Mouse (Mus musculus) heart, postnatal 10 days (tissue): ENCODE measurements around the gene Fam228a. TPM values are rescaled to one million over a fixed set of nuclear protein-coding genes. Genes with fewer than 3 reads are reported as not detected.
"Not testable (repeated sequence)": the region's sequence is repeated elsewhere in the genome, so short reads cannot be mapped to it uniquely, and the experiment has no call there.

Experiments used
- DNase-seq, 2 experiments: peaks; one replicate each; pipeline ENCODE4 v3.0.0; 2021
- intact Hi-C: fragments of 180-260 bp; cut with DNase I; formaldehyde crosslinking; loops from one replicate; pipeline ENCODE4 v1.15.1; 2025
- total RNA-seq, 2 experiments: library from RNA; stranded (reverse); gene quantifications; 2 replicates each; pipeline ENCODE4 v1.2.3; 2021

The Fam228a gene
- total RNA-seq, result under 1 TPM in 1 of 2 experiments, not detected in 1; 0.22 TPM

- intact Hi-C loops, result no loop called here
- DNase-seq, result no peak
Measured at GRCm38 (mm10) chr12:4738031-4738576, at the start of gene Fam228a. Fam228a (minus strand) TSS chr12:4738430.

DNA sequence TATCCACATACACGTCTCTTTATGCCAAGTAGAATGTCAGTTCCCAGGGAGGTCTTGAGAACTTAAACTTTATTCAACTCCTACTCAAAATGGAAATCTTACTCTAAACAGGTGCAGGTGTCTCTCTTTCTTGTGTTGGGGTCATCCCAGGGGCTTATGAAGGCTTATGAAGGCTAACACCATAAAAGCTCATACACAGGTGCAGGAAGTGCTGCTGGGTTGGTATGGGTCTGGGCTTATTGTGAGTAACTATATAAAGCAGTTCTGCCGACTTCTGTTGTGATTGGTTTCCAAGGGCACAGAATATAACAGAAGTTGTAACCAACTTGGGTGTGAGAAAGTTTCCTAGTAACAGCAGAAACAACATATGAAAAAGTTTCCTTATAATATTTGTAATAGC is 46.2 kb upstream of the Fam228a start:
- intact Hi-C loops, result no loop called here
- no peak for DNase-seq

DNA sequence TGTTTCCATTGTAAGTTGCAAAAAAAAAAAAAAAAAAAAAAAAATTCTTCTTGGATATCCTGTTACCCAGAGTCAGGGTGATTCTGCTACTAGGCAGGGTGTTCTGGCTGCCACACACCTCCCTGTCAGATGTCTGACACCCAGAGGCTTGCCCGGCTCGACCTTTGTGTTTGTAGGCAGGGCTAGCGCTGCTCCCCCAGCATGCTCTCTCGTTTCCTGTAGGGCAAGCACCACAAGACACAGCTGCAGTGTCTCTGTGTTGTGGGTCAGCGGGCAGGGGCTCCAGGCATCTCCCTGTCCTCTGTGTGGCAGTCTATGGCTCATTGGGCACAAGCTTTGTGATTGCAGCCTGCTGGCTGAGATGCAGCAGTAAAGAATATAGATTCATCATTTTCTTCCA is 45.4 kb upstream of the Fam228a start:
- DNase-seq, result no peak
- intact Hi-C loops, result no loop called here

GRCm38 (mm10) chr12:4781725-4782404 is 43.6 kb upstream of the Fam228a start:
- peak; percentile 22 to 26 for DNase-seq
- intact Hi-C loops, result not testable (repeated sequence)

DNA sequence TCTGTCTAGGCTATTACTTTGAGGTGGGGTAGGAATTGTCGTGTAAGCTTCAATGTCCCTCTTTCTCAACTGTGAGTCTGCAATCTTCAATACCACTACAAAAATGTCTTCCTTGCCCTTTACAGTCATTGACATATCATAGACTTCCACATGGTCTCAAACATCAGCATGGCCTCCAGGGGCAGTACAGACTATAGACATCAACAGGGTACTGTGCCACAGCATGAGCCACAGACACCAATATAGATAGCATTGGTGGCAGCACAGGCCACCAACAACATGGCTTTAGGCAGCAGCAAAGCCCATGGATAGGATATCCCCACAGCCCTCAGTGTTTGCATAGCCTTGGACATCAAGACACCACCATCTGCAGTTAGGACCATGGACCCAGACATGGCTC is 43.0 kb upstream of the Fam228a start:
- intact Hi-C loops, result no loop called here
- no peak for DNase-seq

GRCm38 (mm10) chr12:4780245-4780644 is 42.0 kb upstream of the Fam228a start:
- no peak for DNase-seq
- intact Hi-C loops, result no loop called here

DNA sequence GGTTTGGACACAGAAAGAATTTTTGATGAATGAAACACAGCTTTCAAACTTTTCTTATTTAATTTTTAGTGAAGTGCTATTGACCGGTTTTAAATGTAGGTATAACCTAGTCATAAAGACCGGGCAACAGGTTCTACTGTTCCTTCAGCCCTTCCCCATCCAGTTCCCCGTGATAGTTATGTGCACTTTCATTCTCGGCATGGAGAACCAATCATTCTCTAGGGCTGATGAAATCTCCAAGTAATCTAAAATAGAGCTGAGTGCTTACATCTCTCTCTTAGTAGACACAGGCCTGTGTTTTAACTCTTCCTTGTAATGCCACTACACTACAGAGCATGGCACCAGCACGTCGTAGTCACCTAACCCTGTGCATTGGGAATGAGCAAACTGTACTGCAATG is 39.5 kb upstream of the Fam228a start:
- intact Hi-C loops, result no loop called here
- DNase-seq, result no peak

GRCm38 (mm10) chr12:4775588-4775949 is 37.3 kb upstream of the Fam228a start:
- intact Hi-C loops, result no loop called here
- no peak for DNase-seq

DNA sequence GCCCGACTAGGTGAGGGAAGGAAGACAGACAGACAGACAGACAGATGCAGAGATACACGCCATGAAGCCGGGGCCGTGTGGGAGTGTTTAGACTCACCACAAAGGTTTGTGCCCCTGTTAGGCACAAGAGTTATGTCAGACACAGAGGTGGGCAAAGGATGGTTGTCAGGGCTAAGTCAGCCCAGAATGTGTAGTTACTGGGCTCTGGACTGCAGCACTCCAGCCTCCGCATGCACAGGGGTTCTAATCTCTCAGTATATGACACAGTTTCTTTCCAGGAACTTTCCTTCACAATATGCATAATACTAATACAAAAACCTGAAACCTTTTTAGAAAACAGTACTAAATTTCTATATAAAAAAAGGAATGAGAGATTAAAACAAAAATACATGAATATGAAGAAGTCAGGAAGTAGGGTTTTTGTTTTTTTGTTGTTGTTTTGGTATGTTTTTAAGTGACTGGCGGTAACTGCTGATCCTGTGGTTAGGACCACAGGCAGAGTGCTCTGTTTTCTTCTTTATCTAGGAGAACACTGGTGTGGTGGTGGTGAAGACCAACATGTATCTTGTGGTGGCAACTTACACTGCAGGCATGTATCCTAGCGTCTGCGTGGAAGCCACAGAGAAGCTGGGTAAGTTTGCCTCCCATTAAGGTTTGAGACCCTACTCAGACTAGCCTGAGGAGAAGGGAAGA is 36.8 kb upstream of the Fam228a start:
- intact Hi-C loops, result no loop called here
- no peak for DNase-seq

- intact Hi-C loops, result loop anchor here (1.0 to 10.0 kb wide), 4 partner anchors 48 to 205 kb away; partner anchors contain the start of genes Atad2b and Sf3b6
- DNase-seq, result no peak
Measured at GRCm38 (mm10) chr12:4769333-4769723, 31.1 kb upstream of the Fam228a start.

DNA sequence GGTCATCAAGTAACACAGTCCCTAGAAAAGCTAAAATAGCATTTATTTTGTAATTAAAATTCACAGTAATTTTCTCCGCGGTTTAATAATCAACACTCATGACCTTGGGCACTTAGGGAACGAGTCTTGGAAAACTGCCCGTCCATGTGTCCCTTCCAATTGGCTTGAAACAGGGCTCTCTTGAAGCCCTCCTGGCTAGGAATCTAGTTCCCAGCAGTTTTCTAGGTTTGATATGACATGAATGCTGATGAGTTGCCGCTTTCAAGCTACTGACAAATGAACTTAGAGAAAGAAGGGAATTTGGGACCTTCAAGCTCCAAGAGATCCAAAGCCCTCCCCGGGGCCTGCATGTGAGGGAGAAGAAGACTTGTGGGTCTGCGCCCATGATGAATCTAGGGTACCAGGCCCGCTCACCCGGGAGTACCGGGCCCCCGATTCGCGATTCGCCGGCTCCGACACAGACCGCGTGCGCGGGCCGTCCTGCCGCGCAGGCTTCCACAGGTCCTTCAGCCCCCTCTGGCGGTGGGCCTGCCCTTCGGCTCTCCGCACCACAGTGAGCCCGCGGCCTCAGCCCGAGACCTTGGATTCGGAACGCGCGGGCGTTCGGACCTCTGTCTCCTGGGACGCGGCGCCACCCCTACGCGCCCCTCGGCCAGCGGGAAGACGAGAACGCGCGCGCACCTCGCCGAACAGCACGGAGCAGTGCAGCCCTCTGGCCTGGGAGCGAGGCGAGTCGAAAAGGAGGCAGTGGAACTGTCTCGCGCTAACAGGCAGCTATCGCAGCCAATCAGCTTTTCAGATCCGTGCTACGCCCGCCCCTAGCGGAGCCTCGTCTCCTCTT is 30.5 kb upstream of the Fam228a start, which contains the start of the genes Pfn4 and Fam228b:
TSS of gene Pfn4 (plus strand) at position 531 of the 841 bp plus-strand sequence.
TSS of gene Fam228b (minus strand) at position 776 of the 841 bp plus-strand sequence.
- peak; percentile 99 for DNase-seq
- intact Hi-C loops, result loop anchor here (1.0 to 10.0 kb wide), 4 partner anchors 49 to 206 kb away; partner anchors contain the start of genes Atad2b and Sf3b6

- DNase-seq, result no peak
- intact Hi-C loops, result no loop called here
Measured at GRCm38 (mm10) chr12:4757060-4757459, 18.8 kb upstream of the Fam228a start.

- intact Hi-C loops, DNase-seq: not testable (repeated sequence)
Measured at GRCm38 (mm10) chr12:4754451-4754850, 16.2 kb upstream of the Fam228a start.

DNA sequence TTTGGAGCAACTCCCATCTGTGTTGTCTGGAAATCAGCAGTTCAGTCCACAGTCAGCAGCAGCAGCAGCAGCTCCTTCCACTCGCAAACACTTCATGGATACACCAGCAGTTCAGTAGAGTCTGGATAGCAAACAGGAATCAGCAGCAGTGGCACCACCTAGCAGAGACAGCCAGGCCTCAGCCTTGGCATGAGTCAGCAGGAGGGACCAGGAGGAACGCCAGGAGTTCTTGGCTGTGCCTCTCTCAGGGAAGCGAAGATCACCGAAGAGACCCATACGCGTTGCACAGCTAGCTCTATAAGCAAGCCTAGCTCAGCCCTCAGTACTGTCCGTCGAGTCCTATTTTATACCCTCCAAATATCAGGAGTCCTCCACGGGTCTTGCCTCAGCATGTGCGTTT is 6.3 kb upstream of the Fam228a start:
- DNase-seq, result peak; percentile 19 to 27
- intact Hi-C loops, result no loop called here

- no peak for DNase-seq
- intact Hi-C loops, result no loop called here
Measured at GRCm38 (mm10) chr12:4742183-4742582, 4.0 kb upstream of the Fam228a start.

- intact Hi-C loops, result no loop called here
- peak; percentile 9 to 12 for DNase-seq
Measured at GRCm38 (mm10) chr12:4740823-4741222, 2.6 kb upstream of the Fam228a start.

GRCm38 (mm10) chr12:4732332-4732731 is 5.9 kb downstream of the Fam228a start:
- intact Hi-C loops, result no loop called here

GRCm38 (mm10) chr12:4731629-4732028 is 6.6 kb downstream of the Fam228a start:
- intact Hi-C loops, result no loop called here
- DNase-seq, result no peak

More at GRCm38 (mm10) chr12:4732332-4732731, 5.9 kb downstream of the Fam228a start:
- DNase-seq, result no peak

DNA sequence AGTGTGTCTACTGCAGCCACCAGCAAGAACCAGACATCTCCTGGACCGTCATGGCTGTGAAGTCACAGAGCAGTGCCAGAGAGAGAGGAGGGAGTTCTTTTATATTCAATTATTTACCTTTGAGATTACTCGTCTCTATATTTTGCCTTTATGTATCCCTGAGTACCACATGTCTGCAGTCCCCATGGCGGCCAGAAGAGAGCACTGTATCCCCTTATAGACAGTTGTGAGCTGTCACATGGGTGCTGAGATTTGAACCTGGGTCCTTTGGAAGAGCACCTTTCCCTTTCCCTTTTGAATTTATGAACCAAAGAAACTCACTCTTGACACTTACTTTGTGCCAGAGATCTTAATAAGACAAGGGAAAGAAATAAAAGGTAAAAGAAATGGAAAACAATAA is 9.1 kb downstream of the Fam228a start:
- DNase-seq, result no peak
- intact Hi-C loops, result no loop called here
